Mouse (Mus musculus) forebrain, embryonic 14.5 days (tissue): ENCODE data around the gene Arnt2. TPM values are rescaled to one million over a fixed set of nuclear protein-coding genes. Genes with fewer than 3 reads are reported as not detected.

Experiments
- ATAC-seq: fragments of 200-750 bp; cut with Nextera tagmentation; 2 replicates; pipeline ENCODE4 v1.8.0; 2017; ENCODE audit warnings: mild to moderate bottlenecking, moderate library complexity
- DNase-seq: peaks from one replicate; pipeline ENCODE4 v3.0.0-alpha.2; 2015; ENCODE audit warnings: low spot score
- H3K27ac ChIP-seq: fragments of 300-500 bp; sonication (generic); 2 replicates; pipeline ENCODE4 v1.5.1; 2014; ENCODE audit warnings: low read depth, mild to moderate bottlenecking, control low read depth, low read length, moderate library complexity
- H3K27me3 ChIP-seq: fragments of 300-500 bp; sonication (generic); replicated peaks from 2 replicates; pipeline ENCODE4 v1.6.1; 2014; ENCODE audit warnings: low read length, control low read depth, mixed read lengths; ENCODE audit not compliant: control insufficient read depth, insufficient read depth
- H3K36me3 ChIP-seq: fragments of 300-500 bp; sonication (generic); 2 replicates; pipeline ENCODE4 v1.6.1; 2014; ENCODE audit warnings: low read length, control low read depth; ENCODE audit not compliant: control insufficient read depth, insufficient read depth
- H3K4me1 ChIP-seq: fragments of 300-500 bp; sonication (generic); 2 replicates; pipeline ENCODE4 v1.6.1; 2014; ENCODE audit warnings: antibody characterized with exemption, low read length, control low read depth; ENCODE audit not compliant: control insufficient read depth, insufficient read depth
- H3K4me2 ChIP-seq: fragments of 300-500 bp; sonication (generic); 2 replicates; pipeline ENCODE4 v1.6.1; 2014; ENCODE audit warnings: mild to moderate bottlenecking, control low read depth, low read length
- H3K4me3 ChIP-seq: fragments of 300-500 bp; sonication (generic); 2 replicates; pipeline ENCODE4 v1.5.1; 2014; ENCODE audit warnings: low read depth, low read length, control low read depth
- H3K9ac ChIP-seq: fragments of 300-500 bp; sonication (generic); 2 replicates; pipeline ENCODE4 v1.6.1; 2014; ENCODE audit warnings: mild to moderate bottlenecking, low read length, control low read depth, moderate library complexity
- H3K9me3 ChIP-seq: fragments of 300-500 bp; sonication (generic); replicated peaks from 2 replicates; pipeline ENCODE4 v1.6.1; 2016; ENCODE audit warnings: low read length, control low read depth, mixed read lengths; ENCODE audit not compliant: control insufficient read depth
- WGBS: fragments of 180-500 bp; shearing (Covaris S2); extraction: QIAGEN DNeasy Blood & Tissue Kit; methylation state at CpG from one replicate; pipeline ENCODE4 v1.1.7; 2014; 5-methylcytosine and 5-hydroxymethylcytosine counted together
- polyA plus RNA-seq: library from polyadenylated mRNA; unstranded; fragments of >200 nt; fragmentation: Nextera tagmentation; extraction: Ambion mirVana; gene quantifications from 2 replicates; pipeline ENCODE4 v1.2.1, GENCODE M21; 2014

Gene Arnt2
- polyA plus RNA-seq, 1 experiment from 2014 or later, result 51.4 TPM

DNA sequence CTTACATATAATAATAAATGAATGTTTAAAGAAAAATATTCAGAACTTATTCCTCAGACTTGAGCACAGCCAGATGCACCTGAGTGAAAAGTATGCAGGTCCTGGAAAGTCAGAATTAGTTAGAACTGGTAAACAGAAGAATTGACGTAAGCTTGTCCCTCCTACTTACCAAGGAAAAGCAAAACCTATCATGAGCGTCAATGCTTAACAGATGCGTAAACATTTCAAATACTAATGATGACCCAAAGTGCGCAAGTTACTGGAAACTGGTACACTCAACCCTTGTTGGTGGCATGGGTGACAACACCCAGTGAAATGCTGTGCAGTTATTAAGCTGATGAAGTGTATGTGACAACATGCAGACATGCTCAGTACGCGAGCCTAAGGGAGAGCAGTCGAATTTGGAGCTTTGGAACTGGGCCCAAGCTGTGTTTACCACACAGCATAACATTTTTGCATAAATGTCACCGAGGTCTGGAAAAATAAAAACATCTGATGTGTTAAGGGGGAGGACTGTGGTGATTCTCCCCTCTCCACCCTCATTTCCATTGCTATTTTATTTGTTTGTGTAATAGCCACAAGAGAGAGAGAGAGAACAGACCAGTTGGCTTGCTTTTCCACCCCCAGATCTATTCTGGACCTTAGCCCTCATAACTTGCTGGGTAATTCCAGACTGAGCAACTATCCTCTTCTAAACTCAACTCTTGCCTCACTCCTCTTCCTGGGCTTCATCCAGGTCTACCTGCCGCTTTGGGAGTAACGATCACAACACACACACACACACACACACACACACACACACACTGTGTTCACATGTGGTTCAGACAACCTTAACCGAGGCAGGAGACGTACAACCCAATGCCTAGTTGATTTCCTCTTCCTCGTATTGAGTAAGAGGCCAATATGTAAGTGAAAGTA lies 208.6 kb downstream of the Arnt2 start:
- H3K9ac ChIP-seq, result no peak overlapping the region
- H3K4me2 ChIP-seq, result no peak overlapping the region
- H3K27ac ChIP-seq, result no peak overlapping the region
- no peaks in the 10 kb centered on the region for H3K9me3 ChIP-seq
- H3K27me3 ChIP-seq, result no peaks in the 10 kb centered on the region
- ATAC-seq, result no peak
- no peak overlapping the region for H3K4me3 ChIP-seq
- H3K4me1 ChIP-seq, result no peaks in the 10 kb centered on the region
- WGBS, result 88% methylated on average over 13 of the region's 13 CpGs
- no peak for DNase-seq
- no peaks in the 10 kb centered on the region for H3K36me3 ChIP-seq

GRCm38 (mm10) chr7:84197208-84197860 lies 212.6 kb downstream of the Arnt2 start:
- no peak overlapping the region for H3K9ac ChIP-seq
- no peaks in the 10 kb centered on the region for H3K4me1 ChIP-seq
- H3K9me3 ChIP-seq, result no peaks in the 10 kb centered on the region
- ATAC-seq, result no peak
- H3K27ac ChIP-seq, result no peak overlapping the region
- H3K4me2 ChIP-seq, result no peak overlapping the region
- no peak for DNase-seq
- no peak overlapping the region for H3K4me3 ChIP-seq
- 93% methylated on average over 6 of the region's 6 CpGs for WGBS
- H3K36me3 ChIP-seq, result no peaks in the 10 kb centered on the region
- H3K27me3 ChIP-seq, result no peaks in the 10 kb centered on the region

Other genes with a start within 250 kb of the Arnt2 start
- 0.36 and 0.38 TPM in 2 replicates for gene Gm2115, start 118.8 kb upstream of the Arnt2 start, polyA plus RNA-seq
- 6.3 and 7.2 TPM in 2 replicates for gene Fah, start 196.5 kb upstream of the Arnt2 start, polyA plus RNA-seq